In the genomic region with DNA sequence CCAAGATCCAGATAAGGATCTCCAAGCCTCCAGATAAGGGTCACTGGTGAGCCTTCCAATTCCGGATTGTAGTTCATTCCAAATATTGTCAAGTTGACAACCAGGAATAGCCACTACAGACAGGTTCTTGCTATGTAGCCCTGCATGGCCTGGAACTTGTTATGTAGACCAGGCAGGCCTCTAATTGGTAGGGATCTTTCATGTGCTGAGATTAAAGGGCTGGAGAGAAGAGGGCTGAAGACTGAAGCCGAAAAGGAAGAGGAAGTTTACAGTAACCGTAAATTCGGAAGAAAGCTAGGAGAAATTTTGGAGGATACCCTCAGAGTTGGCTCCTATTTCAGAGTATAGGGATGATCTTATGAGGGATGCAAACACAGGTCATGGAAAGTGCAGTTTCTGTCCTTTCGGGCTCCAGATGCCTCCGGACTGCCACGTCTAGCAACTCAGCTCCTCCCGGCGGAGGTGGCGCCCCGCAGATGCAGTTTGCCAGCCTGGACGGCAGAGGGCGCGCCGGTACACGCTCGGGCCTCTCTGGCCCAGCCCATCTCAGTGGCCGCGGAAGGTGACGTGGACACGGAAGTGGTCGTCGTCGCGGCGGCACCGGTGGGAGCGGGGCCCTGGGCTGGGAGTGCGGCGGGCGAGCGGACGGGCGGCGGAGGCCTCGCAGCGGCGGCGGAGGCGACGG, we compare ENCODE assay signal across 8 mouse cellular contexts. TPM values are rescaled to one million over a fixed set of nuclear protein-coding genes. Genes with fewer than 3 reads are reported as not detected.
A peak's percentile ranks its signal among the peaks of the same experiment; 100 is the strongest.
DNase-seq lines count a peak whose midpoint lies in the region; ATAC-seq lines count a peak whose summit lies in the region.

Gene Lrrc59, plus strand, starts transcription at position 569 of the 685 bp plus-strand sequence.

- H3K9ac ChIP-seq in forebrain, embryonic 11.5 days (ENCODE audit: low read length), result peak within 1 kb of the TSS; percentile 86
- H3K9ac ChIP-seq in heart, embryonic 16.5 days (ENCODE audit: low read length), result peak within 1 kb of the TSS; percentile 94
- H3K9ac ChIP-seq in liver, embryonic 15.5 days, result peak within 1 kb of the TSS; percentile 84
- peak within 1 kb of the TSS; percentile 88 for H3K9ac ChIP-seq in neural tube, embryonic 12.5 days

- H3K27ac ChIP-seq in forebrain, embryonic 11.5 days (ENCODE audit: low read depth, low read length), result no peak within 1 kb of the TSS
- H3K27ac ChIP-seq in heart, embryonic 16.5 days (ENCODE audit: low read length), result peak within 1 kb of the TSS; percentile 60
- H3K27ac ChIP-seq in liver, embryonic 15.5 days (replicated peaks), result peak within 1 kb of the TSS; percentile 76
- no peak within 1 kb of the TSS for H3K27ac ChIP-seq in neural tube, embryonic 12.5 days

- no peaks in the 10 kb centered on the region for H3K27me3 ChIP-seq in forebrain, embryonic 11.5 days (ENCODE audit: control insufficient read depth, insufficient read depth, low read length)
- H3K27me3 ChIP-seq in heart, embryonic 16.5 days (ENCODE audit: control insufficient read depth, insufficient read depth, low read length), result no peaks in the 10 kb centered on the region
- no peaks in the 10 kb centered on the region for H3K27me3 ChIP-seq in liver, embryonic 15.5 days
- no peaks in the 10 kb centered on the region for H3K27me3 ChIP-seq in neural tube, embryonic 12.5 days (replicated peaks)

- no peaks in the 10 kb centered on the region for H3K9me3 ChIP-seq in forebrain, embryonic 11.5 days (ENCODE audit: control insufficient read depth, low read length)
- H3K9me3 ChIP-seq in heart, embryonic 16.5 days (replicated peaks; ENCODE audit: control insufficient read depth, low read length), result no peaks in the 10 kb centered on the region
- H3K9me3 ChIP-seq in liver, embryonic 15.5 days (replicated peaks), result no peaks in the 10 kb centered on the region
- H3K9me3 ChIP-seq in neural tube, embryonic 12.5 days, result no peaks in the 10 kb centered on the region

- peak within 1 kb of the TSS; percentile 87 for H3K4me2 ChIP-seq in forebrain, embryonic 11.5 days (ENCODE audit: low read depth, low read length, severe bottlenecking)
- H3K4me2 ChIP-seq in heart, embryonic 16.5 days (ENCODE audit: low read depth, low read length), result peak within 1 kb of the TSS; percentile 68
- peak within 1 kb of the TSS; percentile 93 for H3K4me2 ChIP-seq in liver, embryonic 15.5 days
- H3K4me2 ChIP-seq in neural tube, embryonic 12.5 days (replicated peaks), result peak within 1 kb of the TSS; percentile 87

- peaks cover 3% of the 10 kb centered on the region; the same call in 1 of the 2 replicates for H3K4me1 ChIP-seq in forebrain, embryonic 11.5 days (replicated peaks; ENCODE audit: control insufficient read depth, insufficient read depth, low read length)
- peaks cover 10% of the 10 kb centered on the region for H3K4me1 ChIP-seq in heart, embryonic 16.5 days (ENCODE audit: control insufficient read depth, insufficient read depth, low read length)
- peaks cover 25% of the 10 kb centered on the region for H3K4me1 ChIP-seq in liver, embryonic 15.5 days (replicated peaks)
- peaks cover 10% of the 10 kb centered on the region; the same call in 1 of the 2 replicates for H3K4me1 ChIP-seq in neural tube, embryonic 12.5 days

- ATAC-seq in forebrain, embryonic 11.5 days (replicated peaks; ENCODE audit: low FRiP score), result peak; percentile 95
- peak; percentile 96 for ATAC-seq in heart, embryonic 16.5 days (replicated peaks; ENCODE audit: extremely low read depth, insufficient read depth, low FRiP score)
- ATAC-seq in liver, embryonic 15.5 days (ENCODE audit: insufficient read depth), result peak; percentile 95
- peak; percentile 94 for ATAC-seq in neural tube, embryonic 12.5 days (ENCODE audit: low FRiP score, low read depth)

- 8% methylated on average over 33 of the region's 41 CpGs for WGBS in forebrain, embryonic 11.5 days
- WGBS in heart, embryonic 16.5 days, result 3% methylated on average over 34 of the region's 41 CpGs
- WGBS in liver, embryonic 15.5 days (ENCODE audit: insufficient replicate concordance), result 2% methylated on average over 41 of the region's 41 CpGs
- WGBS in neural tube, embryonic 12.5 days, result 7% methylated on average over 35 of the region's 41 CpGs

- H3K4me3 ChIP-seq in forebrain, embryonic 11.5 days (ENCODE audit: low read depth, low read length), result peak within 1 kb of the TSS; percentile 95
- H3K4me3 ChIP-seq in heart, embryonic 16.5 days (ENCODE audit: low read length), result peak within 1 kb of the TSS; percentile 94
- H3K4me3 ChIP-seq in liver, embryonic 15.5 days (replicated peaks), result peak within 1 kb of the TSS; percentile 96
- H3K4me3 ChIP-seq in neural tube, embryonic 12.5 days, result peak within 1 kb of the TSS; percentile 92

- H3K36me3 ChIP-seq in forebrain, embryonic 11.5 days (ENCODE audit: control insufficient read depth, insufficient read depth, low read length), result no peaks in the 10 kb centered on the region; the same call in 1 of the 2 replicates
- H3K36me3 ChIP-seq in heart, embryonic 16.5 days (ENCODE audit: control insufficient read depth, insufficient read depth), result peaks cover 16% of the 10 kb centered on the region
- peaks cover 30% of the 10 kb centered on the region for H3K36me3 ChIP-seq in liver, embryonic 15.5 days (replicated peaks)
- H3K36me3 ChIP-seq in neural tube, embryonic 12.5 days, result peaks cover 25% of the 10 kb centered on the region

- DNase-seq in CD8-positive naive resting alpha-beta T cell, adult 2 months (ENCODE audit: low read depth in 2 of 2, low spot score in 2 of 2), result peak; percentile 96
- peak; percentile 83 for DNase-seq in c-Kit-positive CD71-negative TER-119-negative erythroid progenitor cells, embryonic 14.5 days (ENCODE audit: low read depth)
- peak; percentile 98 for DNase-seq in forebrain, embryonic 11.5 days (ENCODE audit: low spot score)
- peak; percentile 93 to 95 for DNase-seq in kidney, postnatal 36 days
- peak; percentile 60 for DNase-seq in telencephalon, adult 2 months (ENCODE audit: low read depth, low spot score)

RNA-seq across cellular contexts. Expression of gene Lrrc59, which starts in this region (rescaled TPM):
- 226 and 244 TPM in 2 replicates for polyA plus RNA-seq in forebrain, embryonic 11.5 days (2014; fragmentation: Nextera tagmentation; extraction: Ambion mirVana)
- 120 and 123 TPM in 2 replicates for polyA plus RNA-seq in heart, embryonic 16.5 days (2015; fragmentation: Nextera tagmentation; extraction: Ambion mirVana)
- 91.3 and 93.2 TPM in 2 replicates for polyA plus RNA-seq in liver, embryonic 15.5 days (2015; fragmentation: Nextera tagmentation; extraction: Ambion mirVana)
- 201 and 203 TPM in 2 replicates for polyA plus RNA-seq in neural tube, embryonic 12.5 days (2016; fragmentation: Nextera tagmentation; extraction: Ambion mirVana)

Comparison
In these comparisons a context has a peak if more than half of its experiments do, and no peak if none do; other contexts are left out.
1. H3K27ac ChIP-seq: peak in heart, embryonic 16.5 days (single experiment) and liver, embryonic 15.5 days (single experiment); none in forebrain, embryonic 11.5 days (single experiment) and neural tube, embryonic 12.5 days (single experiment).
2. Peak in every context shown above with its lines, with median percentiles within 50 percentile points of each other: DNase-seq, ATAC-seq, H3K4me2 ChIP-seq, H3K4me3 ChIP-seq and H3K9ac ChIP-seq.